Mouse (Mus musculus): ENCODE measurements around the gene Atp6v0a2. TPM values are rescaled to one million over a fixed set of nuclear protein-coding genes. Genes with fewer than 3 reads are reported as not detected.
"Not testable (repeated sequence)": the region's sequence is repeated elsewhere in the genome, so short reads cannot be mapped to it uniquely, and the experiment has no call there.

Gene Atp6v0a2
- total RNA-seq, 2 experiments from 2014 or later = 27.7 to 34.3 TPM

DNA sequence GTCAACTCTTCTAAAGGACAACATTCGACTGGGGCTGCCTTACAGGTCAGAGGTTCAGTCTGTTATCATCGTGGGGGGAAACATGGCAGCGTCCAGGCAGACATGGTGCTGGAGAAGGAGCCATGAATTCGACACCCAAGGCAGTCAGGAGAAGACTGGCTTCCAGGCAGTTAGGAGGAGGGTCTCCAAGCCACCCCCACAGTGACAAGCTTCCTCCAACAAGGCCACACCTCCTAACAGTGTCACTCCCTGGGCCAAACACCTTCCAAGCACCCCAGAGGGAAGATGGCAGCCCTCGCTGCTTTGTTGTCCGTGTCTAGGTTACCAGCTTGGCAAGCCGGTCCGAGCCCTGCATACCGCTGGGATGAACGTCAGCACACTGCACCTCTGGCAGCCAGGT, 9.7 kb upstream of the Atp6v0a2 start:
- no peak for TF ChIP-seq CTCF (IDR thresholded peaks at IDR 0.05)
- Histone ChIP-seq H3K27ac (no peak overlapping the region), H3K4me3 (no peak overlapping the region)
- DNase-seq = peak; percentile 12
- intact Hi-C loops (cut with DNase I) = no loop called here

GRCm38 (mm10) chr5:124621362-124621761, 7.0 kb upstream of the Atp6v0a2 start:
- no peak for DNase-seq
- Histone ChIP-seq H3K27ac (no peak overlapping the region), H3K4me3 (no peak overlapping the region)
- no peak for TF ChIP-seq CTCF (IDR thresholded peaks at IDR 0.05)
- intact Hi-C loops (cut with DNase I) = no loop called here

DNA sequence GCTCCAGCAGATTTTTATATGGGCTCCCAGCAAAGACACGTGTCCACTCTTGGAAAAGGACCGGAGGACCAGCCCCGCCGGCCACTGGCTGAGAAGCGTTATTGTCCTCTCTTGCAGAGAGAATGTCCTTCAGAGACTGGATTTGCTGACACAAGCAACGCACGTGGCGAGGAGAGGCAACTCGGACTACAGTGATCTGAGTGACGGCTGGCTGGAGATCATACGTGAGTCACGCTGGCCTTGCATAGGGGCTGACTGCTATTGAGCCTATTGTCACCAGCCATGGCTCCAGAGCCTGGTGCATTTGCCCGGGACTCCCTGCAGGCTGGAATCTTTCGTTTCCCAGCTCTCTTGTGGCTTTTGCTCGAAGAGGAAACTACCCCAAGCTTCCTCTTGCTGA, 5.5 kb upstream of the Atp6v0a2 start:
- DNase-seq = no peak
- intact Hi-C loops (cut with DNase I) = no loop called here
- Histone ChIP-seq H3K27ac (no peak overlapping the region), H3K4me3 (no peak overlapping the region)
- no peak for TF ChIP-seq CTCF (IDR thresholded peaks at IDR 0.05)

GRCm38 (mm10) chr5:124624291-124624690, 4.1 kb upstream of the Atp6v0a2 start:
- no peak overlapping the region for H3K27ac ChIP-seq
- no peak for TF ChIP-seq CTCF (IDR thresholded peaks at IDR 0.05)
- DNase-seq = no peak
- no peak overlapping the region for H3K4me3 ChIP-seq
- intact Hi-C loops (cut with DNase I) = no loop called here

GRCm38 (mm10) chr5:124629641-124630040, 1.3 kb downstream of the Atp6v0a2 start:
- H3K4me3 ChIP-seq = peak overlapping the region; percentile 84
- intact Hi-C loops (cut with DNase I) = no loop called here
- H3K27ac ChIP-seq = peak overlapping the region; percentile 90
- DNase-seq = no peak
- TF ChIP-seq CTCF (IDR thresholded peaks at IDR 0.05) = no peak

GRCm38 (mm10) chr5:124631685-124632084, 3.3 kb downstream of the Atp6v0a2 start:
- DNase-seq = no peak
- H3K27ac ChIP-seq = no peak overlapping the region
- intact Hi-C loops (cut with DNase I) = no loop called here
- no peak for TF ChIP-seq CTCF (IDR thresholded peaks at IDR 0.05)
- H3K4me3 ChIP-seq = no peak overlapping the region

- no peak for TF ChIP-seq CTCF (IDR thresholded peaks at IDR 0.05)
- H3K27ac ChIP-seq = no peak overlapping the region
- intact Hi-C loops (cut with DNase I) = no loop called here
- no peak overlapping the region for H3K4me3 ChIP-seq
- DNase-seq = no peak
Observed at GRCm38 (mm10) chr5:124632461-124632860, 4.1 kb downstream of the Atp6v0a2 start.

- no peak for TF ChIP-seq CTCF (IDR thresholded peaks at IDR 0.05)
- intact Hi-C loops (cut with DNase I) = no loop called here
- Histone ChIP-seq H3K27ac (no peak overlapping the region), H3K4me3 (no peak overlapping the region)
- DNase-seq = no peak
Observed at GRCm38 (mm10) chr5:124633425-124633824, 5.0 kb downstream of the Atp6v0a2 start.

GRCm38 (mm10) chr5:124635068-124635467, 6.7 kb downstream of the Atp6v0a2 start:
- peak; percentile 44; the same call in 1 of the 2 replicates for TF ChIP-seq CTCF (IDR thresholded peaks at IDR 0.05)
- H3K27ac ChIP-seq; intact Hi-C loops (cut with DNase I); H3K4me3 ChIP-seq; DNase-seq: not testable (repeated sequence)

GRCm38 (mm10) chr5:124636139-124636538, 7.8 kb downstream of the Atp6v0a2 start:
- intact Hi-C loops (cut with DNase I) = no loop called here
- DNase-seq = no peak
- TF ChIP-seq CTCF (IDR thresholded peaks at IDR 0.05) = no peak
- Histone ChIP-seq H3K27ac (no peak overlapping the region), H3K4me3 (no peak overlapping the region)

DNA sequence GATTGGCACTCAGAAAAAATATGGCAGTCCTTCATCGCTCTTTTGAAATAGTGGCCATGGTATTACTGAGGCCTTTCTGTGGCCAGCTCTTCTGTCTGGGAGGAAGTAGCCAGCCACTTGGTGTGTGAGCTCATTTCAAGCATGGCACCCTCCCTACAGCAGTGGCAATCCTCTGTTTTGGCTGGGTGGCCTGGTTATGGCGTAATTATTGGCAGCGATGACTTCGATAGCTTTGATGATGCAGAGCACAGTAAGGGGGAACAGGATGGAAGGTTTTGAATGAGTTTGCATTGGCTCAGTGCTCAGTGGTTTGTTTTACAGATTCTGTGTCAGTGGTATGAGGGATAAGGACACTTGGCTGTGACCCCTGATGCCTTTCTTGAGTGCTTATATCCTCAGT, 8.3 kb downstream of the Atp6v0a2 start:
- Histone ChIP-seq H3K27ac (no peak overlapping the region), H3K4me3 (no peak overlapping the region)
- intact Hi-C loops (cut with DNase I) = no loop called here
- TF ChIP-seq CTCF (IDR thresholded peaks at IDR 0.05) = no peak
- no peak for DNase-seq

GRCm38 (mm10) chr5:124637300-124637699, 8.9 kb downstream of the Atp6v0a2 start:
- intact Hi-C loops (cut with DNase I) = no loop called here
- H3K27ac ChIP-seq = no peak overlapping the region
- no peak for TF ChIP-seq CTCF (IDR thresholded peaks at IDR 0.05)
- no peak for DNase-seq
- no peak overlapping the region for H3K4me3 ChIP-seq

- no peak overlapping the region for H3K27ac ChIP-seq
- H3K4me3 ChIP-seq = no peak overlapping the region
- DNase-seq = no peak
- TF ChIP-seq CTCF (IDR thresholded peaks at IDR 0.05) = no peak
- intact Hi-C loops (cut with DNase I) = no loop called here
Observed at GRCm38 (mm10) chr5:124637836-124638235, 9.5 kb downstream of the Atp6v0a2 start.

GRCm38 (mm10) chr5:124713741-124714140, 85.4 kb downstream of the Atp6v0a2 start:
- intact Hi-C loops (cut with DNase I) = no loop called here
- H3K4me3 ChIP-seq = no peak overlapping the region
- H3K27ac ChIP-seq = no peak overlapping the region
- TF ChIP-seq CTCF (IDR thresholded peaks at IDR 0.05) = no peak
- DNase-seq = no peak

DNA sequence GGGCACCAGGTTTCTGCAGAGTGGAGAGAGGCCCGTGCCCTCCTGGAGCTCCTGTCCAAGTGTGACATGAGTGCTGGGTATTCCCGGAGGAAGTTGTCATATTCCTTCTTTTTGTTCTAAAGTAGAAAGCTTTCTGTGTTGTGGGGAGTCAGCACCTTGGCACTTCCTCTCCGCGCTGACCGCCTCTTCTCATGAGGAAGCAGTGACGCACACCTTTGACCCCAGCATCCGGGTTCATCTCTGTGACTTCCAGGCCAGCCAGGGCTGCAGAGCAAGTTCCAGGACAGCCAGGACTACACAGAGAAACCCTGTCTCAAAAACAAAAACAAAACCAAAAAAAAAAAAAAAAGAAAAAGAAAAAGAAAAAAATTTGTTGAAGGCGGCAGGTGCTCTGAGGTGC, 86.8 kb downstream of the Atp6v0a2 start:
- peak; percentile 30 for DNase-seq
- H3K4me3 ChIP-seq = no peak overlapping the region
- no peak for TF ChIP-seq CTCF (IDR thresholded peaks at IDR 0.05)
- intact Hi-C loops (cut with DNase I) = no loop called here
- peak overlapping the region; percentile 50 for H3K27ac ChIP-seq
